Mouse (Mus musculus): Measurements from ENCODE around the gene Crls1.

The Crls1 gene

GRCm38 (mm10) chr2:132884303-132884967 is 38.0 kb downstream of the Crls1 start:
- DNase-seq, result no peak

DNA sequence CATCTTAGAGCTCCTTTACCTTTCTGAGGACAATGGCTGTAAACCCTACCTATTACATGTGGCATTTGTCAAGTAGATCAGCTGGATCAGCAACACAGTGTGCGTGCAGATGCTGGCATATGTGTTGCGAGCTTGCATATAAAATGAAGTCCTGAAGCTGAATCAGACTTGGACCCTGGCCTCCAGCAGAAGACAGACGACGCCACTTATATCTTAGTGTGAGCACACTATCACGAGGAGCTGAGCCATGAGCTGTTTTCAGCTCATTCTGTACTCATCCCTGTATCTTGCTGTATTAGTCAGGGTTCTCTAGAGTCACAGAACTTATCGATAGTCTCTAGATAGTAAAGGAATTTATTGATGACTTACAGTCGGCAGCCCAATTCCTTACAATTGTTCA is 38.8 kb downstream of the Crls1 start:
- no peak for DNase-seq

GRCm38 (mm10) chr2:132893826-132894225 is 47.4 kb downstream of the Crls1 start:
- DNase-seq, result no peak

- DNase-seq, result no peak
These were observed 51.7 kb downstream of the Crls1 start for GRCm38 (mm10) chr2:132898211-132898610.

- DNase-seq, result no peak
These were observed 54.1 kb downstream of the Crls1 start for GRCm38 (mm10) chr2:132900596-132900995.

DNA sequence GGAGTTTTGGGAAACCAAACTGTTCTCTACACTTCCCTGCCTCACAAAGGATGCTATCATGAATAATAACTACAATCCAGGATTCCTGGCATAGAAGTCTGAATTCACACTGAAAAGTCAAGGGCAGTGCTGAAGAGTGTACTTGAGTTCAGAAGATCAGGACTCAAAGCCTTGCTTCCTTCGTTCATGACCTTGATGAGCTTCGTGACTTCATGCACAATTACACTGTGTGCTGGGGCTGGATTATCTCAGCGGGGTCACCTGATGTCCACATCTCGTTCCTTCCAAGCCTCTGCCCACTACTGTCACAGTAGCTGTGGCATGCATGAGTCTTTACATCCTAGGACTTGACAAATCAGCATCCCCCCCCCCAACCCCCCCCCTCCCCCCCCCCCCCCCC is 55.2 kb downstream of the Crls1 start:
- DNase-seq, result no peak

- DNase-seq, result no peak
These were observed 55.6 kb downstream of the Crls1 start for GRCm38 (mm10) chr2:132902056-132902455.

DNA sequence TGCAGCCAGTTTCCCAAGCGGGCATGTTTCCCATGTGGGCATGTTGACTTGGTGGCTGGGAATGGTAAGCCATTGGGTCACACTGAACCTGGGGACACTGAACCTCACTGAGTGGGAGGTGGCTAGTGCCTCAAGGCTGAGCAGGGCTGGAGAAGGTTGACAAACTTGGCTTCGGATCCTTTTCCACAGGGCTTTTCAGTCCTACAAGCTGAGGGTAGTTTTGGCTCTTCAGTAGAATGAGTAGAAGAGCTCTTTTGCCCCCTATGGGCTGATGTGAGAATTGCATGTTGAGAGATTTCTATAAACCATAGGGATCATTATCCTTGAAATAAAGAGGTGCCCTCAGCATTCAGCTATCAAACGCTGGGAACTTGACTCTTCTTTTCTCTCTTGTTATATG is 57.0 kb downstream of the Crls1 start:
- peak; percentile 68 to 69 for DNase-seq

- no peak for DNase-seq
These were observed 58.5 kb downstream of the Crls1 start for GRCm38 (mm10) chr2:132904961-132905360.

GRCm38 (mm10) chr2:132906763-132907162 is 60.3 kb downstream of the Crls1 start:
- DNase-seq, result peak; percentile 53 to 59

DNA sequence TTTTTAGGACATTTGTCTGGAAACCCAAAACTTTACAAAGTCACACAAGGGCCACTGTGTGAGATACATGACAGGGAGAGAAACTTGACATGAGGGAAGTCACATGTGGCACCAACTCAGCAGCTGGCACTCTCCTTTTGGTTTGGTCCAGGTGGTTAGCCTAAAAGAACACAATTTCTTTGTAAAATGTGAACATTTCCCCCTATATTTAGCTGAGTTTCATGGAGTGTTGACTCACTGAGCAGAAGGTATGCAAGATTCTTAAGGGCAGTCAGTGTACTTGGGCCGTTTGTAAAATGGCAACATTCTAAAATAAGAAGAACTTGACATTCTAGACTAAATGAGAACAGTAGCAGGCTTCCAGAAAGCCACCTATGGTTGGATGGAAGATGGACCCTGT is 68.3 kb downstream of the Crls1 start:
- DNase-seq, result no peak
